Mouse (Mus musculus) sigmoid colon, adult 10 weeks (tissue): Measurements from ENCODE around the gene Prps1. TPM values are rescaled to one million over a fixed set of nuclear protein-coding genes. Genes with fewer than 3 reads are reported as not detected.

ENCODE experiments used
- polyA plus RNA-seq: library from polyadenylated mRNA; stranded (reverse); fragments of 350-450 nt; fragmentation: Illumina TruSeq; extraction: RNeasy Lipid Tissue Mini Kit (QIAGEN cat#74804); gene quantifications from one replicate; pipeline ENCODE4 v1.2.3, GENCODE M21; 2014; ENCODE audit warnings: low read depth, low replicate concordance

Prps1 gene
- 38.8 TPM for polyA plus RNA-seq

DNA sequence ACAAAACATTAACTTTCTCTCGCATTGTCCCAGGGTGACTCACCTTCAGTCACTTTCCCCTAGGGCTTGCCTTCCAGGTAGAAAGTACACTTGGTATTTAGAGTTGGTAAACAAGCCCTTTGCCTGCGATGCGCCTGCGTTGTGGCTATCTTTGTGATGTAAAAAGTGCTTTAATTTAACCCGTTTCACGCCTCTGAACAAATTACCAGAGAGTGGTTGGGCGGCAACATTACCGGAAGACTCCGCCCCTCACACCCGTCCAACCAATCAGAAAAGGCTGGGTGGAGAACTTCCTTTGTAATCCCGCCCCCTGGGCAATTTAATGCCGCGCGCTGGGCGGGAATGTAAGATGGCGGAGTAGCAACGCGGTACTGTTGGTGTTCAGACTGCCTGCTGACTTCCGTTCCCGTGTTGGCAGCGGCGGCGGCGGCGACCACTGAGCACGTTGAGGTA, at the start of gene Prps1:
Prps1 (plus strand) TSS at position 335 of the 453 bp plus-strand sequence.

Other genes starting within 250 kb of the Prps1 start
- not detected for gene Frmpd3, start 114.3 kb upstream of the Prps1 start, polyA plus RNA-seq
- gene Tsc22d3, start 144.0 kb downstream of the Prps1 start, polyA plus RNA-seq = 132 TPM
- gene Mid2, start 208.0 kb downstream of the Prps1 start, polyA plus RNA-seq = 88.3 TPM